Mouse (Mus musculus) megakaryocyte, adult 5-6 weeks (primary cell): ENCODE measurements around the gene Etl4. TPM values are rescaled to one million over a fixed set of nuclear protein-coding genes. Genes with fewer than 3 reads are reported as not detected.

ENCODE experiments used
- ATAC-seq: 2 replicates; pipeline ENCODE4 v1.8.0; 2016; ENCODE audit warnings: mild to moderate bottlenecking, inconsistent platforms; ENCODE audit not compliant: poor library complexity, severe bottlenecking
- total RNA-seq, 2 experiments: library from RNA; stranded (forward) in 1 of 2; stranded (reverse) in 1 of 2; fragments of 153-499, 151-499 nt in 1 of 2; fragments of 221-1000, 200-1000 nt in 1 of 2; gene quantifications; 2 replicates each; pipeline versions ENCODE4 v1.2.3 to v1.2.4; 2015 to 2017

Gene Etl4
- 0.50 and 1.6 TPM in 2 replicates for total RNA-seq (2015)
- total RNA-seq (2017), result 0.15 and 1.1 TPM in 2 replicates

DNA sequence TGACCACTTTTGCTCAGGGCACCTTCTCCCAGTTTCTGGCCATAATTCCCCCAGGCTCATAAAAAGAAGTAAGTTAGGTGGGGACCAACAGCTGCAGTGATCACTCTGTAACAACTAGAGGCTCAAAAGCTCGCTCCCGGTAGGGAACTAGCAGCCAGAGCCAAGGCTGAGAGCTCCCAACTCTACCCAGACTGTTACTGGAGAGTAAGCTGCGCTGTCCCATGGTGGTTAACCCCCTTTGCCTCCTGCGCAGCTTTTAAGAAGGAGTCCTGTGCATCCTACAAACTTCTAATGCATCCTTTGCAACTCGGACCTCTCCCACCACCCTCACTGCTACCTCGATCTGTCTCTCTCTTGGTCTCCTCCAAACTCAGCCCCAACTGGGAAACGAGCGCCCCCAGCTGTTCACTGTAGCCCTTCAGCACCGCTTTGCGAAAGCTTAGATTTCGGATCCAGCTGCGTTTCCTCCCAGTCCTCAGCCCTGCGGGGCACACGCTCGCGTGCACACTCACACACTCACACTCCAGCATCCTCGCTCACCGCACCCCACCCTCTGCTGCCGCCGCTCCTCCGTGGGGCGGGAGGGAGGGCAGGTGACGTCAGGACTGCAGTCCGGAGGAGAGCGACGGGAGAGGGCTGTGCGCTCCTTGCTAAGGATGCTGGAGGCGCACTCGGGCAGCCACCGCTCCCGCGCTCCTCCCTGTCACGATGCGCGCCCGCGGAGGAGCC lies at the start of gene Etl4:
TSS of gene Etl4 (plus strand) at position 610 of the 729 bp plus-strand sequence.
- no peak for ATAC-seq

DNA sequence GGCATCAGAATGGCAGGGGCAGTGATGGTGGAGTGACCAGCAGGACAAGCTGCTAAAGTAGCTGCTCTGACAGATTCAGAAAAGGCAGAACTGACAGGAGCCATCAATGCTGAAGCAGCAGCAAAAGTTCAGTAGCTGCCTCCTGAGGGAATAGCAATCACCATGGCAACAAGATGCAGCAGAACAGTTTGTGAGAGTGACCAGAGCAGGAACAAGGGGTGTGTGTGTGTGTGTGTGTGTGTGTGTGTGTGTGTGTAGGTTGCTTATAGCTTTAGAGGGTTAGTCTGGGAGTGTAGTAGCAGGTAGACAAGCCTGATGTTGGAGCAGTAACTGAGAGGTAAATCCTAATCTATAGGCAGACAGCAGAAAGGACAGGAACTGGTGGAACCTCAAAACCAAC lies 40.4 kb upstream of the Etl4 start:
- no peak for ATAC-seq

- no peak for ATAC-seq
These were observed 37.7 kb upstream of the Etl4 start for GRCm38 (mm10) chr2:19871881-19872280.

DNA sequence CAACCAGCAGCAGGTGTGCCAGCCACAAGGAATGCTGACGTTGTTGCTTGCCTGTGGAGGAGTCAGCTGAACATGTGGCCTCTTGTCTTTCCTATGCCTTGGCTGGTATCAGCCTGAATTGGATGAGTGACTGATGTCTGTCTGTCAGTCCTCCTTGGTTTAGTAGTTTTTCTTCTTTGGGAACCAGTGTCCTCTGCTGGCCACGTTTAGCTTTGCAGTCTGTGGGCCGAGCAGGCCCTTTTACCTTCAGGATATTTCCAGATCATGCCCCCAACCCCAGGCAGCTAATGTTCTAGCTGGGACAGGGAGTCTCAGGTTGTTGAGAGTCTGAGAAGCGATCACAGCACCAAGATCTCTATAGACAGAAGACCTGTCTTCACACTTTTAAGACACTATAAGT lies 18.7 kb upstream of the Etl4 start:
- ATAC-seq, result no peak

GRCm38 (mm10) chr2:19909900-19910780 lies 560 bp downstream of the Etl4 start:
- ATAC-seq, result no peak

DNA sequence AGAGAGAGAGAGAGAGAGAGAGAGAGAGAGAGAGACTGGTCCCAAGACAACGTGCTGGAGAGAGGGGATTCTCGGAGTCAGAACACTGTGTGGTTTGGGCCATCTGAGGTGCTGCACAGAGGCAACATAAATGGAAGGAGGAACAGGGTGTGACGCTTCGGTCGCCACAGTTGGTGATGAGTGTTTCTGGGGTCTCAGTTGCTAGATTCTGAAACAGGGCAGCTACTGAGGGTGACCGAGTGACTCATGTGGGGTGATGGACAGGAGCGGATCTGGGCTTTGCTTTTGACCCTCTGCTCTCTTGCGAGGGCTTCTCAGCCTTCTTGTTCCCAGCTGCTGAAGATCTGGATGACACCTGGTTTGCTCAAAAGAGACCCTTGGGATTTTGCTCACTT lies 1.2 kb downstream of the Etl4 start:
- ATAC-seq, result no peak

GRCm38 (mm10) chr2:19919190-19919589 lies 9.6 kb downstream of the Etl4 start:
- no peak for ATAC-seq

DNA sequence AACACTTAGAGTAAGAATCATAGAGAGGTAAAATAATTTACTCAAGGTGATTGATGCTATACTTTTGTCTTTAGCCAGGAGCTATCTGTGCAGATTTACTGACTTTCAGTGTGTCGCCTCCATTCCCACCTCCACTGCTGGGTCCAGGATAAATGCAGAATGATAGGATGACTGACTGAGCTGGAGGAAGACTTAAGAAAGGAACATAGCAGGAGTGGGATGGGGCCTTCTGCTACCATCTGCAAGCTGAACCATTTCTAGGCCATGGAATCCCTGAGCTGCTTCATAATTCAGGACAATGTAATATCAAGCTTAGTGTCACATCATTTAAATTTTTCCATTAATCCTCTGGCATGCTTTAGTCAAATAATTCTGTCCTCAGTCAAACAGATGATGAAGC lies 20.4 kb downstream of the Etl4 start:
- ATAC-seq, result no peak

GRCm38 (mm10) chr2:19933836-19934235 lies 24.3 kb downstream of the Etl4 start:
- ATAC-seq, result no peak

GRCm38 (mm10) chr2:19945205-19945604 lies 35.6 kb downstream of the Etl4 start:
- ATAC-seq, result no peak

DNA sequence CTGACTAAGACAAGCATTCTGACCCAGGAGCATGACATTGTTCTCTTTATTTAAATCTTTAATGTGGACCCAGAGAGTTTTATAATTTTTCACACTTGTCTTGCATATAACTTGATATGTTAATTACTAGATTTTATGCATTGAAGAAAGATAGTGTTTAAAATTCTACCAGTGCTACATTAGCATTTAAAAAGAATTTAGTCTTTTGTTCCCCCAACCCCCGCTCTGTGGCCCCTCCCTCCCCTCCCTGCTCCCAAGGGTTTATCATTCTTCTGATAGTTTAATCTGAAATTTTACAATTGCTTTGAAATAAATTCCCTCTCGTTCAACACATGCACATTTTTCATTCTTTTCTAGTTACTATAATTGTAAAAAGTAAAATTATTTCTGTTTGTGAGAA lies 43.4 kb downstream of the Etl4 start:
- ATAC-seq, result no peak

DNA sequence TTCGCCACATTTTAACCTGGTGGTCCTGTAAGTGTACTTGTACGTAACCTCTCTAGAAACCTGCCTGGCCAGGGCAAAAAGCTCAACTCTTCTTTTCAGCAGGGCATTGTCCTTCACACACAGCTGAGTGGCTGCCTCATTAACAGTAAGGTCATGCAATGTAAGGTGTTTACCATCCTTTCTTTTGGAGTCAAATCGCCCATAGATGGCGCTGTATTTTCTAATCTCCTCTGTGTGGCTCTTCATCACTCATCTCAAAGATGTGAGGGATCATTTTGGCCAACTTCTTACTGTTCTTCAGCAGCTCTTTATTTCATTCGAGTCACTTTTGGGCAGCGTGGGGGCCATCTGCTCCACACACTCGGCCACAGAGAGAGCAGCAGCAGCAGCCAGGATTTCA lies 56.9 kb downstream of the Etl4 start:
- ATAC-seq, result no peak

GRCm38 (mm10) chr2:20037671-20038070 lies 128.1 kb downstream of the Etl4 start:
- ATAC-seq, result no peak

DNA sequence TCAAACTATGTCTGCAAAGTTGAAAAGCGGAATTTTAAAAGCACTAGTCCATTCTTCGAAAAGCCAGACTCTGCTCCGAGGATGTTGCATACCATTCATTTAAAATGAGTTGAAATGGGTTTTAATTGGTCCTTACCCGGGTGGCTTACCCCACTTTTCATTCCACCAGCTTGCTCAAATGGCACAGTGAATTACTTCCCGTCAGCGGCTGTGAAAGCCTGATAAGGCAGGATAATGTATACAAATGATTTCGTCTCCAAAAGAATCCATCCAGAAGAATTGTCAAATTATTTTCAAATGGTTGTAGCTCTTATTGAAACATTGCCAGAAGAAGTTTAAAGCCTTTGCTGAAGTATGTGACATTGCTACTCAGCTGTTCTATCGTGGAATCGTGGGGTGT lies 162.8 kb downstream of the Etl4 start:
- no peak for ATAC-seq

GRCm38 (mm10) chr2:20076118-20076796 lies 166.7 kb downstream of the Etl4 start:
- ATAC-seq, result no peak

DNA sequence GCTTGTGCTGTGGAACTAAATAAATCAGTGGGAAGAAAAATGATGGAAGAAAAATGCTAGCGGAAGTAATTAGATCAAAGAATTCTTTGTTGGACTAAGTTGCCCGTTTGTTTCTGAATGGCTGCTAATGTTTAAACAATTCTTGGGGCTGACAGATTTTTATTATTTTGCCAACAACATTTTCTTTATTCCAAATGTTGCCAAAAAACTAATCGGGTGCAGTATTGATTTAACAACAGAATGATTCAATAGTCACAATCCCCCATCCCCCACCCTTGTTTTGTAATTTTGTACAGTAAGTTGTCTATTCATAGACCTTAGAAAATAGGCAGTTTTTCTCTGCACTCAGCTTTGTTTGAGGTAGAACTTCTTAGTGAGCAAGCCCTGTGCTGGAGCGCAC lies 175.2 kb downstream of the Etl4 start:
- no peak for ATAC-seq

DNA sequence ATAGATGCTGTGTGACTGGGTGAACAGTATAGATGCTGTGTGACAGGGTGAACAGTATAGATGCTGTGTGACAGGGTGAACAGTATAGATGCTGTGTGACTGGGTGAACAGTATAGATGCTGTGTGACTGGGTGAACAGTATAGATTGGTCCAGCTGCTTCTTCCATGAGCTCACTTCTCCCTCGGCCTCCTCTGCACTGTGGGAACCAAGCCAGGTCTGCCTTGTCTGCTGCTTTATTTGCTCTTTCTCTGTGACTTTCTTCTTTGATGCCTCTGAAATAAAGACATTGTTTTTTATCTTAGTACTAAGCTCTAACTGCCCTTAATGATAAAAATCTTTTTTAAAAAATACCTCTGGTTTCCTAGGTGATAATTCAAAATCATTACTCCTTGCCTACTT lies 195.9 kb downstream of the Etl4 start:
- ATAC-seq, result no peak

GRCm38 (mm10) chr2:20111703-20112102 lies 202.1 kb downstream of the Etl4 start:
- no peak for ATAC-seq

- ATAC-seq, result no peak
These were observed 216.3 kb downstream of the Etl4 start for GRCm38 (mm10) chr2:20125914-20126313.

DNA sequence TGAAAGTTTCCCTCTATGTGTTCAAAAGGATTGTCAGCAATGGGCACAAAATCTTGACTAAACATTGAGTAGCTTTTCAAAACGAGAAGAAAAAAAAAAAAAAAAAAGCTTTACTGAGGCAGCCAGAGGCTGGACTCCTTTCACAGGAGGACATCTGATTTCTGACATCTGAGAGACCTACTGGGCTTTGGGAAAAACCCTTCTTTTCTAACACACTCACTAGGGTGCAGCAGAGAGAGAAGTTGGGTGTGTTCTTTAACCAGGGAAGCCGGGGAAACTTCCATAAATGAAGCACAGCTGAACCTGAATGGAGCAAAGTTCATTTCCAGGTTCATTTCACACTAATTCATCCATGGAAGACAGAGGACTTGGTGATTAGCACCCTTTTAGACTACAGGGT lies 222.2 kb downstream of the Etl4 start:
- ATAC-seq, result no peak

DNA sequence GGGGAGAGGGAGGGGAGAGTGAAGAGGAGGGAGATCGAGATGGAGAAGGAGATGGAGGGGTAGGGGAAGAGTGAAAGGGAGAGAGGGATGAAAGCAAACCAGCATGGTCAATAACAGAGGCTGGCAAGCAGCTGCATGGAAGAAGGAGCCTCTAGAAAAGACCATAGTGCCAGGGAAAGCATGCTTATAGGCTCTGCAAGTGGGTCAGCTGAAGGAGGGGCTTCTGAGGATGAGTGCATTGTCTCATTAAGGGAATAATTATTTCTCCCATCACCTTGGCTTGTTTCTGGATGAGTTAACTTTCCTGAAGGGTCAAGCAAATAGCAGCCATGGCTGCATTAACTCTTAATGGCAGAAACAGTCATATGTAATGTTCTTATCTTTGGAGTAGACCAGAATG lies 228.8 kb downstream of the Etl4 start:
- ATAC-seq, result no peak

GRCm38 (mm10) chr2:20145368-20145767 lies 235.8 kb downstream of the Etl4 start:
- ATAC-seq, result no peak
